Mouse (Mus musculus): ENCODE data around the gene Rgl2.

- no peak for TF ChIP-seq HCFC1 (IDR thresholded peaks at IDR 0.05; ENCODE audit: borderline replicate concordance, insufficient read depth, low read length)
- TF ChIP-seq ZC3H11A (IDR thresholded peaks at IDR 0.05; ENCODE audit: borderline replicate concordance, low read depth, low read length) = no peak
These were observed 27.7 kb upstream of the Rgl2 start for GRCm38 (mm10) chr17:33901653-33902052.
